ENCODE assay signal across 12 mouse cellular contexts in genomic region chr2:26576462-26576861, GRCm38 (mm10). TPM values are rescaled to one million over a fixed set of nuclear protein-coding genes. Genes with fewer than 3 reads are reported as not detected.
A peak's percentile ranks its signal among the peaks of the same experiment; 100 is the strongest.
DNase-seq lines count a peak whose midpoint lies in the region; ATAC-seq and TF ChIP-seq lines count a peak whose summit lies in the region.
"Had no signal": no experiment of that assay in that cellular context is flagged by ENCODE, and none has a peak within 500 bp of the region (broad histone marks: within the 10 kb centered on the region; RNA-seq: fewer than 3 reads in every experiment).

No protein-coding gene starts in this region.

- H3K27me3 ChIP-seq in forebrain, embryonic 10.5 days (ENCODE audit: poor library complexity, severe bottlenecking): no peaks in the 10 kb centered on the region
- no peaks in the 10 kb centered on the region for H3K27me3 ChIP-seq in forebrain, embryonic 16.5 days (replicated peaks; ENCODE audit: control insufficient read depth, insufficient read depth, low read length)
- no peaks in the 10 kb centered on the region for H3K27me3 ChIP-seq in kidney, postnatal 0 days (ENCODE audit: insufficient read depth, low read length)
- no peaks in the 10 kb centered on the region for H3K27me3 ChIP-seq in liver, embryonic 12.5 days (replicated peaks)

- no peak overlapping the region for H3K9ac ChIP-seq in forebrain, embryonic 16.5 days (replicated peaks; ENCODE audit: low read depth, low read length)
- H3K9ac ChIP-seq in kidney, postnatal 0 days (ENCODE audit: low read depth, low read length): no peak overlapping the region
- peak overlapping the region; percentile 66 for H3K9ac ChIP-seq in liver, embryonic 12.5 days
- H3K9ac ChIP-seq: forebrain, postnatal 0 days had no signal

- TF ChIP-seq CTCF in kidney, postnatal 0 days (IDR thresholded peaks at IDR 0.05; ENCODE audit: low read depth): no peak

- H3K27ac ChIP-seq in forebrain, embryonic 10.5 days: peak overlapping the region; percentile 78
- no peak overlapping the region for H3K27ac ChIP-seq in forebrain, embryonic 16.5 days (ENCODE audit: low read length)
- H3K27ac ChIP-seq in kidney, postnatal 0 days: peak overlapping the region; percentile 83
- H3K27ac ChIP-seq in liver, embryonic 12.5 days: peak overlapping the region; percentile 87

- DNase-seq in forebrain, embryonic 10.5 days (ENCODE audit: extremely low spot score, low spot score): no peak
- DNase-seq in kidney, postnatal 0 days (ENCODE audit: low spot score): no peak
- DNase-seq in kidney, postnatal 4 days: no peak
- DNase-seq in c-Kit-positive CD71-positive TER-119-positive erythroid progenitor cells, embryonic 14.5 days (ENCODE audit: low spot score): peak; percentile 46
- no peak for DNase-seq in gastrocnemius, postnatal 4 days (ENCODE audit: low spot score in 2 of 2)
- DNase-seq in frontal cortex, postnatal 10 days (ENCODE audit: low spot score in 2 of 2): no peak
- DNase-seq: forebrain, postnatal 0 days had no signal

- no peak overlapping the region for H3K4me3 ChIP-seq in forebrain, embryonic 10.5 days
- no peak overlapping the region for H3K4me3 ChIP-seq in forebrain, embryonic 16.5 days (replicated peaks; ENCODE audit: low read length)
- H3K4me3 ChIP-seq in kidney, postnatal 0 days (replicated peaks; ENCODE audit: low read depth, low read length): no peak overlapping the region
- peak overlapping the region; percentile 47 for H3K4me3 ChIP-seq in liver, embryonic 12.5 days

- H3K4me2 ChIP-seq in forebrain, embryonic 16.5 days (ENCODE audit: low read length): no peak overlapping the region
- H3K4me2 ChIP-seq in kidney, postnatal 0 days (ENCODE audit: low read length): no peak overlapping the region
- H3K4me2 ChIP-seq in liver, embryonic 12.5 days: peak overlapping the region; percentile 65

- peaks cover 67% of the 10 kb centered on the region for H3K4me1 ChIP-seq in forebrain, embryonic 10.5 days
- H3K4me1 ChIP-seq in forebrain, embryonic 16.5 days (replicated peaks; ENCODE audit: control insufficient read depth, insufficient read depth, low read length): peaks cover 10% of the 10 kb centered on the region
- peaks cover 18% of the 10 kb centered on the region for H3K4me1 ChIP-seq in kidney, postnatal 0 days (replicated peaks; ENCODE audit: insufficient read depth, low read length)
- peaks cover 88% of the 10 kb centered on the region for H3K4me1 ChIP-seq in liver, embryonic 12.5 days

- H3K36me3 ChIP-seq in forebrain, embryonic 10.5 days (replicated peaks): no peaks in the 10 kb centered on the region
- H3K36me3 ChIP-seq in forebrain, embryonic 16.5 days (ENCODE audit: control insufficient read depth, insufficient read depth): no peaks in the 10 kb centered on the region
- no peaks in the 10 kb centered on the region for H3K36me3 ChIP-seq in kidney, postnatal 0 days (ENCODE audit: insufficient read depth, low read length)
- no peaks in the 10 kb centered on the region for H3K36me3 ChIP-seq in liver, embryonic 12.5 days

- H3K9me3 ChIP-seq in forebrain, embryonic 10.5 days: no peaks in the 10 kb centered on the region
- no peaks in the 10 kb centered on the region for H3K9me3 ChIP-seq in forebrain, embryonic 16.5 days (ENCODE audit: control insufficient read depth, low read length)
- no peaks in the 10 kb centered on the region for H3K9me3 ChIP-seq in kidney, postnatal 0 days (replicated peaks; ENCODE audit: low read length)
- H3K9me3 ChIP-seq in liver, embryonic 12.5 days (replicated peaks): no peaks in the 10 kb centered on the region

- ATAC-seq in forebrain, embryonic 16.5 days: no peak
- ATAC-seq in kidney, postnatal 0 days (replicated peaks; ENCODE audit: low FRiP score, low read depth): no peak
- ATAC-seq in liver, embryonic 12.5 days: no peak
- ATAC-seq: forebrain, postnatal 0 days had no signal

- 43% methylated on average over 4 of the region's 4 CpGs for WGBS in forebrain, embryonic 10.5 days
- WGBS in forebrain, embryonic 16.5 days: 49% methylated on average over 4 of the region's 4 CpGs
- WGBS in kidney, postnatal 0 days: 65% methylated on average over 4 of the region's 4 CpGs
- WGBS in liver, embryonic 12.5 days (ENCODE audit: insufficient replicate concordance): 18% methylated on average over 4 of the region's 4 CpGs

RNA-seq across cellular contexts. Expression of gene Egfl7, which starts 3.4 kb away (rescaled TPM):
- 89.9 and 96.4 TPM in 2 replicates for polyA plus RNA-seq in forebrain, embryonic 10.5 days (2016; fragmentation: Nextera tagmentation; extraction: Ambion mirVana)
- polyA plus RNA-seq in forebrain, embryonic 16.5 days (2015; fragmentation: Nextera tagmentation; extraction: Ambion mirVana): 59.5 and 61.7 TPM in 2 replicates
- 199 and 211 TPM in 2 replicates for polyA plus RNA-seq in kidney, postnatal 0 days (2015; fragmentation: Nextera tagmentation; extraction: Ambion mirVana)
- polyA plus RNA-seq in liver, embryonic 12.5 days (2016; fragmentation: Nextera tagmentation; extraction: Ambion mirVana): 106 and 120 TPM in 2 replicates
- 100 to 1,000 TPM; 132 to 141 TPM for total RNA-seq in gastrocnemius, postnatal 4 days (2021)

RNA-seq across cellular contexts. Expression of gene Gm20532, which starts 10.0 kb away (rescaled TPM):
- polyA plus RNA-seq in forebrain, embryonic 10.5 days (2016; fragmentation: Nextera tagmentation; extraction: Ambion mirVana): not detected in 2 replicates
- polyA plus RNA-seq in forebrain, embryonic 16.5 days (2015; fragmentation: Nextera tagmentation; extraction: Ambion mirVana): not detected in 2 replicates
- polyA plus RNA-seq in kidney, postnatal 0 days (2015; fragmentation: Nextera tagmentation; extraction: Ambion mirVana): not detected in 2 replicates
- not detected in 2 replicates for polyA plus RNA-seq in liver, embryonic 12.5 days (2016; fragmentation: Nextera tagmentation; extraction: Ambion mirVana)
- not detected for total RNA-seq in gastrocnemius, postnatal 4 days (2021)
- total RNA-seq: common myeloid progenitor, adult 5-6 weeks; forebrain, postnatal 0 days; left cerebral cortex, postnatal 25 days; midbrain, postnatal 0 days had no signal
- polyA plus RNA-seq: forebrain, postnatal 0 days had no signal

RNA-seq across cellular contexts. Expression of gene Agpat2, which starts 27.8 kb away (rescaled TPM):
- polyA plus RNA-seq in forebrain, embryonic 10.5 days (2016; fragmentation: Nextera tagmentation; extraction: Ambion mirVana): 10.1 and 10.2 TPM in 2 replicates
- polyA plus RNA-seq in forebrain, embryonic 16.5 days (2015; fragmentation: Nextera tagmentation; extraction: Ambion mirVana): 3.7 and 4.0 TPM in 2 replicates
- 53.8 and 57.1 TPM in 2 replicates for polyA plus RNA-seq in kidney, postnatal 0 days (2015; fragmentation: Nextera tagmentation; extraction: Ambion mirVana)
- 26.7 and 28.7 TPM in 2 replicates for polyA plus RNA-seq in liver, embryonic 12.5 days (2016; fragmentation: Nextera tagmentation; extraction: Ambion mirVana)
- 10 to 100 TPM; 12.1 to 19.0 TPM for total RNA-seq in gastrocnemius, postnatal 4 days (2021)

RNA-seq across cellular contexts. Expression of gene Fam69b, which starts 51.8 kb away (rescaled TPM):
- polyA plus RNA-seq in forebrain, embryonic 10.5 days (2016; fragmentation: Nextera tagmentation; extraction: Ambion mirVana): 44.1 and 49.4 TPM in 2 replicates
- 106 and 125 TPM in 2 replicates for polyA plus RNA-seq in forebrain, embryonic 16.5 days (2015; fragmentation: Nextera tagmentation; extraction: Ambion mirVana)
- 27.3 and 29.5 TPM in 2 replicates for polyA plus RNA-seq in kidney, postnatal 0 days (2015; fragmentation: Nextera tagmentation; extraction: Ambion mirVana)
- polyA plus RNA-seq in liver, embryonic 12.5 days (2016; fragmentation: Nextera tagmentation; extraction: Ambion mirVana): 4.6 and 5.5 TPM in 2 replicates
- total RNA-seq in gastrocnemius, postnatal 4 days (2021): 1 to 10 TPM; 2.6 to 4.0 TPM

RNA-seq across cellular contexts. Expression of gene Notch1, which starts 60.0 kb away (rescaled TPM):
- polyA plus RNA-seq in forebrain, embryonic 10.5 days (2016; fragmentation: Nextera tagmentation; extraction: Ambion mirVana): 25.4 and 26.7 TPM in 2 replicates
- 20.2 and 23.6 TPM in 2 replicates for polyA plus RNA-seq in forebrain, embryonic 16.5 days (2015; fragmentation: Nextera tagmentation; extraction: Ambion mirVana)
- 12.1 and 12.9 TPM in 2 replicates for polyA plus RNA-seq in kidney, postnatal 0 days (2015; fragmentation: Nextera tagmentation; extraction: Ambion mirVana)
- polyA plus RNA-seq in liver, embryonic 12.5 days (2016; fragmentation: Nextera tagmentation; extraction: Ambion mirVana): 4.1 and 4.4 TPM in 2 replicates
- total RNA-seq in gastrocnemius, postnatal 4 days (2021): 10 to 100 TPM; 48.4 to 52.9 TPM
